Mouse (Mus musculus) liver, embryonic 12.5 days (tissue): ENCODE measurements at regions not wholly inside any gene's neighbourhood (a gene's known extent, or its start where the extent isn't known, plus 50 kb on each side); places are given as distances from the start of the nearest gene placed in this dataset.

Experiments used
- ATAC-seq: fragments of 200-750 bp; cut with Nextera tagmentation; 2 replicates; pipeline ENCODE4 v1.8.0; 2017; ENCODE audit warnings: moderate number of reproducible peaks, mild to moderate bottlenecking, moderate library complexity
- H3K27ac ChIP-seq: fragments of 300-500 bp; sonication (generic); 2 replicates; pipeline ENCODE4 v1.5.1; 2016; ENCODE audit warnings: mild to moderate bottlenecking
- H3K27me3 ChIP-seq: fragments of 300-500 bp; sonication (generic); replicated peaks from 2 replicates; pipeline ENCODE4 v1.6.1; 2016; ENCODE audit warnings: mild to moderate bottlenecking, moderate library complexity
- H3K36me3 ChIP-seq: fragments of 300-500 bp; sonication (generic); 2 replicates; pipeline ENCODE4 v1.6.1; 2016; ENCODE audit warnings: mild to moderate bottlenecking, moderate library complexity
- H3K4me1 ChIP-seq: fragments of 300-500 bp; sonication (generic); 2 replicates; pipeline ENCODE4 v1.6.1; 2016
- H3K4me2 ChIP-seq: fragments of 300-500 bp; sonication (generic); 2 replicates; pipeline ENCODE4 v1.6.1; 2016; ENCODE audit warnings: mild to moderate bottlenecking, moderate library complexity
- H3K4me3 ChIP-seq: fragments of 300-500 bp; sonication (generic); 2 replicates; pipeline ENCODE4 v1.5.1; 2016; ENCODE audit warnings: mild to moderate bottlenecking, moderate library complexity
- H3K9ac ChIP-seq: fragments of 300-500 bp; sonication (generic); 2 replicates; pipeline ENCODE4 v1.6.1; 2016; ENCODE audit warnings: mild to moderate bottlenecking, moderate library complexity
- H3K9me3 ChIP-seq: fragments of 300-500 bp; sonication (generic); replicated peaks from 2 replicates; pipeline ENCODE4 v1.6.1; 2016; ENCODE audit warnings: mild to moderate bottlenecking, moderate library complexity
- WGBS: fragments of 180-500 bp; shearing (Covaris S2); methylation state at CpG from one replicate; pipeline ENCODE4 v1.1.7; 2016; ENCODE audit not compliant: insufficient replicate concordance; 5-methylcytosine and 5-hydroxymethylcytosine counted together

GRCm38 (mm10) chr13:53684498-53684897, 211.6 kb upstream of the Msx2 start:
- H3K36me3 ChIP-seq = no peaks in the 10 kb centered on the region
- 74% methylated on average over 5 of the region's 5 CpGs for WGBS
- no peak for ATAC-seq

GRCm38 (mm10) chr13:53677187-53677586, 204.3 kb upstream of the Msx2 start:
- Histone ChIP-seq H3K27me3 (no peaks in the 10 kb centered on the region), H3K36me3 (no peaks in the 10 kb centered on the region), H3K9ac (no peak overlapping the region), H3K4me1 (no peaks in the 10 kb centered on the region), H3K27ac (no peak overlapping the region), H3K9me3 (no peaks in the 10 kb centered on the region), H3K4me3 (no peak overlapping the region), H3K4me2 (no peak overlapping the region)
- WGBS = 75% methylated on average over 10 of the region's 10 CpGs
- no peak for ATAC-seq

More at GRCm38 (mm10) chr13:53684498-53684897, 211.6 kb upstream of the Msx2 start:
- Histone ChIP-seq H3K9me3 (no peaks in the 10 kb centered on the region), H3K4me1 (no peaks in the 10 kb centered on the region), H3K4me3 (no peak overlapping the region), H3K27me3 (0 out of 2 replicates have a peak, but pooled peaks cover 4% of the 10 kb centered on the region), H3K9ac (no peak overlapping the region), H3K27ac (no peak overlapping the region), H3K4me2 (no peak overlapping the region)

GRCm38 (mm10) chr13:53670361-53670760, 197.5 kb upstream of the Msx2 start:
- Histone ChIP-seq H3K4me2 (no peak overlapping the region), H3K9me3 (peaks cover 6% of the 10 kb centered on the region; the same call in 1 of the 2 replicates), H3K27me3 (no peaks in the 10 kb centered on the region), H3K4me1 (no peaks in the 10 kb centered on the region), H3K9ac (no peak overlapping the region), H3K27ac (no peak overlapping the region), H3K36me3 (no peaks in the 10 kb centered on the region), H3K4me3 (no peak overlapping the region)
- WGBS = 60% methylated on average over 19 of the region's 19 CpGs
- ATAC-seq = no peak

- ATAC-seq = no peak
- H3K4me2 ChIP-seq = no peak overlapping the region
- H3K27ac ChIP-seq = no peak overlapping the region
- H3K27me3 ChIP-seq = no peaks in the 10 kb centered on the region
- H3K36me3 ChIP-seq = no peaks in the 10 kb centered on the region
- H3K4me1 ChIP-seq = no peaks in the 10 kb centered on the region
- H3K9ac ChIP-seq = no peak overlapping the region
- H3K4me3 ChIP-seq = no peak overlapping the region
- 69% methylated on average over 4 of the region's 4 CpGs for WGBS
- peaks cover 6% of the 10 kb centered on the region; the same call in 1 of the 2 replicates for H3K9me3 ChIP-seq
Measured at GRCm38 (mm10) chr13:53667518-53667917, 194.6 kb upstream of the Msx2 start.

GRCm38 (mm10) chr13:53665592-53665991, 192.7 kb upstream of the Msx2 start:
- Histone ChIP-seq H3K4me1 (no peaks in the 10 kb centered on the region), H3K4me2 (no peak overlapping the region), H3K36me3 (no peaks in the 10 kb centered on the region), H3K9ac (no peak overlapping the region), H3K4me3 (no peak overlapping the region), H3K9me3 (peaks cover 6% of the 10 kb centered on the region; the same call in 1 of the 2 replicates), H3K27me3 (no peaks in the 10 kb centered on the region), H3K27ac (no peak overlapping the region)
- no peak for ATAC-seq
- WGBS = 85% methylated on average over 2 of the region's 2 CpGs

GRCm38 (mm10) chr13:53664631-53665230, 191.9 kb upstream of the Msx2 start:
- Histone ChIP-seq H3K36me3 (no peaks in the 10 kb centered on the region), H3K27ac (no peak overlapping the region), H3K4me2 (no peak overlapping the region), H3K9ac (no peak overlapping the region), H3K4me3 (no peak overlapping the region), H3K27me3 (no peaks in the 10 kb centered on the region), H3K4me1 (no peaks in the 10 kb centered on the region), H3K9me3 (peaks cover 6% of the 10 kb centered on the region; the same call in 1 of the 2 replicates)
- ATAC-seq = no peak
- 68% methylated on average over 7 of the region's 7 CpGs for WGBS

GRCm38 (mm10) chr13:53652826-53653225, 180.0 kb upstream of the Msx2 start:
- Histone ChIP-seq H3K4me3 (no peak overlapping the region), H3K4me2 (no peak overlapping the region), H3K4me1 (no peaks in the 10 kb centered on the region), H3K27me3 (no peaks in the 10 kb centered on the region), H3K27ac (no peak overlapping the region), H3K36me3 (no peaks in the 10 kb centered on the region), H3K9me3 (no peaks in the 10 kb centered on the region), H3K9ac (no peak overlapping the region)
- 21% methylated on average over 4 of the region's 4 CpGs for WGBS
- no peak for ATAC-seq

- Histone ChIP-seq H3K4me2 (no peak overlapping the region), H3K9ac (no peak overlapping the region), H3K9me3 (no peaks in the 10 kb centered on the region), H3K4me3 (no peak overlapping the region), H3K4me1 (no peaks in the 10 kb centered on the region), H3K36me3 (no peaks in the 10 kb centered on the region), H3K27ac (no peak overlapping the region), H3K27me3 (no peaks in the 10 kb centered on the region)
- 80% methylated on average over 15 of the region's 15 CpGs for WGBS
- ATAC-seq = no peak
Measured at GRCm38 (mm10) chr13:53648353-53648752, 175.5 kb upstream of the Msx2 start.

- no peak overlapping the region for H3K9ac ChIP-seq
- no peaks in the 10 kb centered on the region for H3K9me3 ChIP-seq
- no peak overlapping the region for H3K4me2 ChIP-seq
- 66% methylated on average over 5 of the region's 5 CpGs for WGBS
- no peak overlapping the region for H3K4me3 ChIP-seq
- ATAC-seq = no peak
- no peaks in the 10 kb centered on the region for H3K4me1 ChIP-seq
- H3K27ac ChIP-seq = no peak overlapping the region
- H3K36me3 ChIP-seq = no peaks in the 10 kb centered on the region
- no peaks in the 10 kb centered on the region for H3K27me3 ChIP-seq
Measured at GRCm38 (mm10) chr13:53642557-53642956, 169.7 kb upstream of the Msx2 start.

GRCm38 (mm10) chr13:53639584-53639983, 166.7 kb upstream of the Msx2 start:
- no peak for ATAC-seq
- H3K4me1 ChIP-seq = no peaks in the 10 kb centered on the region
- WGBS = 72% methylated on average over 5 of the region's 5 CpGs

GRCm38 (mm10) chr13:53639115-53639514, 166.2 kb upstream of the Msx2 start:
- no peak overlapping the region for H3K9ac ChIP-seq
- H3K9me3 ChIP-seq = no peaks in the 10 kb centered on the region
- no peaks in the 10 kb centered on the region for H3K27me3 ChIP-seq
- H3K27ac ChIP-seq = no peak overlapping the region
- H3K4me2 ChIP-seq = no peak overlapping the region
- H3K4me1 ChIP-seq = no peaks in the 10 kb centered on the region
- H3K4me3 ChIP-seq = no peak overlapping the region
- H3K36me3 ChIP-seq = no peaks in the 10 kb centered on the region
- no peak for ATAC-seq
- WGBS = 62% methylated on average over 10 of the region's 10 CpGs

More at GRCm38 (mm10) chr13:53639584-53639983, 166.7 kb upstream of the Msx2 start:
- Histone ChIP-seq H3K27ac (no peak overlapping the region), H3K27me3 (no peaks in the 10 kb centered on the region), H3K4me3 (no peak overlapping the region), H3K4me2 (no peak overlapping the region), H3K36me3 (no peaks in the 10 kb centered on the region), H3K9ac (no peak overlapping the region), H3K9me3 (no peaks in the 10 kb centered on the region)

GRCm38 (mm10) chr13:53636011-53636410, 163.1 kb upstream of the Msx2 start:
- Histone ChIP-seq H3K9ac (no peak overlapping the region), H3K4me1 (no peaks in the 10 kb centered on the region), H3K4me2 (no peak overlapping the region), H3K27ac (no peak overlapping the region), H3K36me3 (no peaks in the 10 kb centered on the region), H3K27me3 (no peaks in the 10 kb centered on the region), H3K4me3 (no peak overlapping the region), H3K9me3 (no peaks in the 10 kb centered on the region)
- WGBS = 46% methylated on average over 5 of the region's 5 CpGs
- ATAC-seq = no peak

- no peak for ATAC-seq
- Histone ChIP-seq H3K36me3 (no peaks in the 10 kb centered on the region), H3K9ac (no peak overlapping the region), H3K4me3 (no peak overlapping the region), H3K27ac (no peak overlapping the region), H3K4me1 (no peaks in the 10 kb centered on the region), H3K27me3 (no peaks in the 10 kb centered on the region), H3K4me2 (no peak overlapping the region), H3K9me3 (no peaks in the 10 kb centered on the region)
- WGBS = 54% methylated on average over 9 of the region's 9 CpGs
Measured at GRCm38 (mm10) chr13:53634637-53635203, 161.8 kb upstream of the Msx2 start.
